Mouse (Mus musculus) neural tube, embryonic 12.5 days (tissue): Measurements from ENCODE around the gene Tamm41. TPM values are rescaled to one million over a fixed set of nuclear protein-coding genes. Genes with fewer than 3 reads are reported as not detected.

Experiments
- ATAC-seq: fragments of 200-750 bp; cut with Nextera tagmentation; 2 replicates; pipeline ENCODE4 v1.8.0; 2017; ENCODE audit warnings: low read depth, mild to moderate bottlenecking, moderate TSS enrichment, moderate library complexity; ENCODE audit not compliant: low FRiP score
- H3K27ac ChIP-seq: fragments of 300-500 bp; sonication (generic); 2 replicates; pipeline ENCODE4 v1.5.1; 2016
- H3K27me3 ChIP-seq: fragments of 300-500 bp; sonication (generic); replicated peaks from 2 replicates; pipeline ENCODE4 v1.6.1; 2016; ENCODE audit warnings: mild to moderate bottlenecking
- H3K36me3 ChIP-seq: fragments of 300-500 bp; sonication (generic); 2 replicates; pipeline ENCODE4 v1.6.1; 2016; ENCODE audit warnings: mild to moderate bottlenecking
- H3K4me1 ChIP-seq: fragments of 300-500 bp; sonication (generic); 2 replicates; pipeline ENCODE4 v1.6.1; 2016
- H3K4me2 ChIP-seq: fragments of 300-500 bp; sonication (generic); replicated peaks from 2 replicates; pipeline ENCODE4 v1.6.1; 2016; ENCODE audit warnings: mild to moderate bottlenecking
- H3K4me3 ChIP-seq: fragments of 300-500 bp; sonication (generic); 2 replicates; pipeline ENCODE4 v1.5.1; 2016
- H3K9ac ChIP-seq: fragments of 300-500 bp; sonication (generic); 2 replicates; pipeline ENCODE4 v1.6.1; 2016; ENCODE audit warnings: mild to moderate bottlenecking
- H3K9me3 ChIP-seq: fragments of 300-500 bp; sonication (generic); 2 replicates; pipeline ENCODE4 v1.6.1; 2016; ENCODE audit warnings: mild to moderate bottlenecking
- WGBS: fragments of 180-500 bp; shearing (Covaris S2); methylation state at CpG from one replicate; pipeline ENCODE4 v1.1.7; 2016; 5-methylcytosine and 5-hydroxymethylcytosine counted together
- polyA plus RNA-seq: library from polyadenylated mRNA; unstranded; fragments of >200 nt; fragmentation: Nextera tagmentation; extraction: Ambion mirVana; gene quantifications from 2 replicates; pipeline ENCODE4 v1.2.1, GENCODE M21; 2016

Gene Tamm41
- polyA plus RNA-seq, 1 experiment from 2014 or later: 57.9 TPM

DNA sequence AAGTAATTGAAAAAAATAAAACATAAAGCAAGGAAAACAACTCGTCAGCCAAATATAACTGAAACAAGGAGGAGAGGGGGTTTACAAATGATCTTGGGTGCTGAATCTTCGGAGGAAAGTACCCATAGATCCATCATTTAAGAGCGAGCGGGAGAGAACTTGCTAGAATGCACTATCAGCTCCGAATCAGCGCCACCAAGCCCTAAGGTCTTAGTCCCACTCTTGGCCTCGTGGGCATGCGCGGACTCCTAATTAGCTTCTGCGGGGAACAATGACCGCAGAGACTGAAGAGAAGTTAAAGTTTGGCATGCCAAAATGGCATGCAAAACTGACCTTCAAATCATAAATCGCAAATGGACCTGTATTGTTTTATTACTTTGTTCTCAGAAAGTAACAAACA, 70.1 kb downstream of the Tamm41 start:
- Histone ChIP-seq H3K4me1 (peaks cover 13% of the 10 kb centered on the region), H3K4me3 (0 out of 2 replicates have a peak overlapping the region, but pooled peaks have one; percentile 2), H3K9ac (no peak overlapping the region), H3K27me3 (peaks cover 23% of the 10 kb centered on the region), H3K27ac (no peak overlapping the region), H3K36me3 (no peaks in the 10 kb centered on the region), H3K4me2 (peak overlapping the region; percentile 100), H3K9me3 (no peaks in the 10 kb centered on the region)
- no peak for ATAC-seq
- 37% methylated on average over 12 of the region's 12 CpGs for WGBS

- no peak overlapping the region for H3K27ac ChIP-seq
- H3K9me3 ChIP-seq: no peaks in the 10 kb centered on the region
- no peak overlapping the region for H3K4me2 ChIP-seq
- peaks cover 23% of the 10 kb centered on the region for H3K27me3 ChIP-seq
- H3K9ac ChIP-seq: no peak overlapping the region
- WGBS: 42% methylated on average over 2 of the region's 2 CpGs
- H3K36me3 ChIP-seq: no peaks in the 10 kb centered on the region
- no peak overlapping the region for H3K4me3 ChIP-seq
- peaks cover 13% of the 10 kb centered on the region for H3K4me1 ChIP-seq
- ATAC-seq: no peak
These were observed 71.1 kb downstream of the Tamm41 start for GRCm38 (mm10) chr6:114966396-114967154.

DNA sequence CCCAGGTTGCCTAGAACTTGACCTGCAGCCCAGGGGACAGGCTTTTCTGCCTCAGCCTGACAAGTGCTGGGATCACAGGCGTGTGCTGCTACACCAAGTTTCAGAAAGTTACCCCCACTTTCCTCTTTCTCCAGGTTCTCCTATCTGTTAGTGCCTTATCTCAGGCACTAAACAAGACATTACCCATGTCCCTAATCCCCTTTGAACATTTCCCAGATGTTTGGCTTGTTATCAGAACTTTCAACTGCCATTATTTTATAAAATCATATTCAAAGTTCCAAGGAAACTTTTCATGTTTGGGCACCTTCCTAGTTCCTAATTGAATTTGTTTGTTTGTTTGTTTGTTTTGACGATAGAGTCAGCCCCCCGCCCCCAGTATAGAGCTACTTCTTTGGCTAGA, 71.9 kb downstream of the Tamm41 start:
- Histone ChIP-seq H3K9ac (no peak overlapping the region), H3K27ac (no peak overlapping the region), H3K36me3 (no peaks in the 10 kb centered on the region), H3K4me2 (no peak overlapping the region), H3K4me1 (peaks cover 13% of the 10 kb centered on the region), H3K4me3 (no peak overlapping the region), H3K9me3 (no peaks in the 10 kb centered on the region), H3K27me3 (peaks cover 23% of the 10 kb centered on the region)
- no peak for ATAC-seq
- 80% methylated on average over 3 of the region's 3 CpGs for WGBS

DNA sequence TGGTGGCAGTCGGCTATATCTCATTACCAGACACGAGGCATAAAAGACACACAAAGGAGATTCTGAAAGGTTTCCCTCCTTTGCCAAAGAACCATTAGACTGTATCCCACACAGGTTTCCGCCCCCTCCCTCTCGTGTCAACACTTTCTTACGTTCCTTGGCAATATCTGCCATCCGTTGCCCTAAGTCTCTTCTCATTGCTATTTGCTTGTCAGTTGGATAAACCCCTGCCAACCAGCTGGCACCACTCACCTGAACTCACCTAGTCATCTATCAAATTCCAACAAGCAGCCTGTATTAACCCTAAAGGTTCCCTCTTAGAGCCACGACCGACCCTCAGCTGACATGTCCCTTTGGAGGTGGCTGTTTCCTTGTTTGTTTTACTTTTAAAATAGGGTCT, 72.3 kb downstream of the Tamm41 start:
- Histone ChIP-seq H3K27ac (no peak overlapping the region), H3K4me3 (no peak overlapping the region), H3K4me2 (no peak overlapping the region), H3K9me3 (no peaks in the 10 kb centered on the region), H3K9ac (no peak overlapping the region), H3K27me3 (peaks cover 21% of the 10 kb centered on the region), H3K4me1 (peaks cover 13% of the 10 kb centered on the region), H3K36me3 (no peaks in the 10 kb centered on the region)
- 82% methylated on average over 8 of the region's 8 CpGs for WGBS
- ATAC-seq: no peak

GRCm38 (mm10) chr6:114964235-114964634, 73.4 kb downstream of the Tamm41 start:
- ATAC-seq: no peak
- 84% methylated on average over 2 of the region's 2 CpGs for WGBS

DNA sequence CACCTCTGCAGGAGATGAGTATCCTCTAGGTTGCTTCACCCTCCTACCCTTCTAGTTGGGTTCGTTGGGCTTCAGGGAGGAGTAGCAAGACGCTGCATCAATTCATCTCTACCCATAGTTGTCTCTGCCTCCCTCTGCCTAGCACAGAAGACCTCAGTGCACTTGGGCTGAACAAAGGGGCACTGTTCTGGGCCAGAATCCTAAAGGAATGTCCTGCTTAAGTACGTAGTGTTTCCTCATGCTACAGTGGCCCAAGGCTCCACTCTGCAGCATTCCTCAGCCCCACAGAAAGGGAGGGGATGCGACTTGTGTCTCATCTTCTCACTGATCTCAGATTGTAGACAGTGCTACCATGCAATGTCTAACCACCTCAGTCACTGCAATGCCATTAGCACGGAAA, 74.0 kb downstream of the Tamm41 start:
- 69% methylated on average over 5 of the region's 5 CpGs for WGBS

More at GRCm38 (mm10) chr6:114964235-114964634, 73.4 kb downstream of the Tamm41 start:
- H3K36me3 ChIP-seq: no peaks in the 10 kb centered on the region
- no peak overlapping the region for H3K9ac ChIP-seq
- no peak overlapping the region for H3K27ac ChIP-seq
- peaks cover 4% of the 10 kb centered on the region; the same call in 1 of the 2 replicates for H3K4me1 ChIP-seq
- H3K4me2 ChIP-seq: no peak overlapping the region
- no peak overlapping the region for H3K4me3 ChIP-seq
- H3K9me3 ChIP-seq: no peaks in the 10 kb centered on the region
- H3K27me3 ChIP-seq: peaks cover 16% of the 10 kb centered on the region

GRCm38 (mm10) chr6:114961276-114962068, 76.2 kb downstream of the Tamm41 start:
- H3K4me1 ChIP-seq: no peaks in the 10 kb centered on the region
- no peaks in the 10 kb centered on the region for H3K27me3 ChIP-seq
- no peak overlapping the region for H3K4me3 ChIP-seq
- ATAC-seq: no peak
- H3K4me2 ChIP-seq: no peak overlapping the region
- H3K9me3 ChIP-seq: no peaks in the 10 kb centered on the region
- H3K9ac ChIP-seq: no peak overlapping the region
- 85% methylated on average over 10 of the region's 10 CpGs for WGBS
- no peaks in the 10 kb centered on the region for H3K36me3 ChIP-seq
- no peak overlapping the region for H3K27ac ChIP-seq

More for the DNA sequence above, 74.0 kb downstream of the Tamm41 start:
- ATAC-seq: no peak
- Histone ChIP-seq H3K4me1 (no peaks in the 10 kb centered on the region), H3K9ac (no peak overlapping the region), H3K4me2 (no peak overlapping the region), H3K9me3 (no peaks in the 10 kb centered on the region), H3K27me3 (peaks cover 10% of the 10 kb centered on the region), H3K36me3 (no peaks in the 10 kb centered on the region), H3K4me3 (no peak overlapping the region), H3K27ac (no peak overlapping the region)

- no peak for ATAC-seq
- H3K4me2 ChIP-seq: no peak overlapping the region
- H3K9me3 ChIP-seq: no peaks in the 10 kb centered on the region
- no peaks in the 10 kb centered on the region for H3K27me3 ChIP-seq
- no peaks in the 10 kb centered on the region for H3K36me3 ChIP-seq
- H3K4me1 ChIP-seq: no peaks in the 10 kb centered on the region
- H3K4me3 ChIP-seq: no peak overlapping the region
- H3K27ac ChIP-seq: no peak overlapping the region
- WGBS: 87% methylated on average over 6 of the region's 6 CpGs
- no peak overlapping the region for H3K9ac ChIP-seq
These were observed 78.7 kb downstream of the Tamm41 start for GRCm38 (mm10) chr6:114959012-114959398.

DNA sequence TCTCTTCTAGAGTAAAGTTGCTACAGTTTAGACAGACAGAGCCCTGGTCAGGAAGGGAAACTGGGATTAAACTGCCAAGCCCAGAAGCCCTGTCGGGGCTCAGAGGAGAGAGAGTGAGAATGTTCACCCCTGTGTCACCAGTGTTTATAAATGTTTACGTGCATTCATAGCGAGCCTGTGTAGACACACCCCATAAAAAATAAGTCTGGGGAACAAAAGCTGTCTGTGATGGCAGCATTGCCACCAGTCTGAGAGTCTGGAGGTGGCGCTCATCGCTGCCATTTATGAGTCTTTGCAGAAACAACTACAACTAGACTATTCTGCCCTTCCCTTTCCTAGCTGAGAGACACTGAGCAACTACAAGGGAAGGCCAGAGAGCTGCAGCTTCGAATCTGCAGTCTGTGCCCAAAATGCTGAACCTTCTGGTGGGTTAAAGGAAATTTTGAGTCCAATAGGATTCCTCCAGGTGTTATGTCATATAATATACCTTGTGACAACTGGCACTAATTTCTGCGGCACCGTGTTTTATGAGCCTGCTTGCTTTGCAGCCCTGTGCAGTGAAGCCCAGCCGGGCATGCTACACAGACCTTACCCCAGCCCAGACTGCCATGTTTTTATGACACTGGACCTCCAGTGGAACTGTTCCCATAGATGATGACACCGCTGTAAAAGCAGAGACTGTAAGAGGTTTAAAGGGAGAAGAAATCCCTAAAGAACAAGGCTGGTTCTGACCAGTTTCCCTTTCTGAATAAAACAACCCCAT, 79.2 kb downstream of the Tamm41 start:
- H3K36me3 ChIP-seq: no peaks in the 10 kb centered on the region
- H3K9me3 ChIP-seq: no peaks in the 10 kb centered on the region
- no peaks in the 10 kb centered on the region for H3K4me1 ChIP-seq
- no peaks in the 10 kb centered on the region for H3K27me3 ChIP-seq
- WGBS: 67% methylated on average over 10 of the region's 10 CpGs
- H3K4me3 ChIP-seq: no peak overlapping the region
- no peak for ATAC-seq
- no peak overlapping the region for H3K27ac ChIP-seq
- H3K4me2 ChIP-seq: no peak overlapping the region
- H3K9ac ChIP-seq: no peak overlapping the region

DNA sequence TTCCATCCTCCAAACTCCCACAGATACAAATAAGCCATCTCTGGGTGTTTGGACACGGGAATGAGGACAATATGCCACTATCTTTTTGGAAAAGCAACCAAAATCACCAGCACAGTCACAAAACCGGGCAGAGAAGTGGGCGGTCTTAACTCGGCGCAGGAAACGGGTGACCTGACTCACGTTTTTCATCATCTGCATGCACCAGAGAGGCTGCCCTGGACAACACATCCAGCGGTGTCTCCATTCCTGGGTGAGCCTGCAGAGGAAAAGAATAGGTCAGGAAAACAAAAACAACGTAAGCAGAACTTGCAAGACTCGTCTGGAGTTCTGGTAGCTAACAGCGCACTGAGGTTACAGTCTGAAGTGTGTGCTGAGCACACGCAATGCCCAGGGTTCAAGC, 79.9 kb downstream of the Tamm41 start:
- 80% methylated on average over 12 of the region's 12 CpGs for WGBS
- Histone ChIP-seq H3K27ac (no peak overlapping the region), H3K4me3 (no peak overlapping the region), H3K4me2 (no peak overlapping the region), H3K36me3 (no peaks in the 10 kb centered on the region), H3K9ac (no peak overlapping the region), H3K27me3 (no peaks in the 10 kb centered on the region), H3K4me1 (no peaks in the 10 kb centered on the region), H3K9me3 (no peaks in the 10 kb centered on the region)
- ATAC-seq: no peak

- H3K9me3 ChIP-seq: no peaks in the 10 kb centered on the region
These were observed 83.2 kb downstream of the Tamm41 start for GRCm38 (mm10) chr6:114954496-114954895.

More at GRCm38 (mm10) chr6:114954496-114954895, 83.2 kb downstream of the Tamm41 start:
- Histone ChIP-seq H3K27me3 (no peaks in the 10 kb centered on the region), H3K4me1 (no peaks in the 10 kb centered on the region; the same call in 1 of the 2 replicates), H3K4me2 (no peak overlapping the region), H3K4me3 (no peak overlapping the region), H3K36me3 (no peaks in the 10 kb centered on the region), H3K9ac (no peak overlapping the region), H3K27ac (no peak overlapping the region)
- no peak for ATAC-seq
- 81% methylated on average over 5 of the region's 5 CpGs for WGBS
